Mouse (Mus musculus) ovary, postnatal 36 days (tissue): ENCODE measurements around the gene Chrdl2.

Experiments used
- DNase-seq: peaks from one replicate; pipeline ENCODE4 v3.0.0; 2022; ENCODE audit warnings: low spot score, mixed read lengths

The Chrdl2 gene

GRCm38 (mm10) chr7:99982256-99983242 lies 23.4 kb upstream of the Chrdl2 start:
- no peak for DNase-seq

GRCm38 (mm10) chr7:99988725-99989124 lies 17.2 kb upstream of the Chrdl2 start:
- DNase-seq, result peak; percentile 73

- peak; percentile 25 for DNase-seq
Measured at GRCm38 (mm10) chr7:99989844-99990760, 15.9 kb upstream of the Chrdl2 start.

GRCm38 (mm10) chr7:99990990-99991707 lies 14.8 kb upstream of the Chrdl2 start:
- DNase-seq, result no peak

- no peak for DNase-seq
Measured at GRCm38 (mm10) chr7:99993159-99993558, 12.8 kb upstream of the Chrdl2 start.

GRCm38 (mm10) chr7:99995186-99995585 lies 10.8 kb upstream of the Chrdl2 start:
- no peak for DNase-seq

GRCm38 (mm10) chr7:99998668-99999067 lies 7.3 kb upstream of the Chrdl2 start:
- DNase-seq, result no peak

GRCm38 (mm10) chr7:100003781-100004180 lies 2.2 kb upstream of the Chrdl2 start:
- DNase-seq, result no peak

GRCm38 (mm10) chr7:100006411-100006810 lies 439 bp downstream of the Chrdl2 start:
- no peak for DNase-seq

- no peak for DNase-seq
Measured at GRCm38 (mm10) chr7:100008765-100009164, 2.8 kb downstream of the Chrdl2 start.

- peak; percentile 70 for DNase-seq
Measured at GRCm38 (mm10) chr7:100009640-100010039, 3.7 kb downstream of the Chrdl2 start.

- DNase-seq, result no peak
Measured at GRCm38 (mm10) chr7:100010711-100011110, 4.7 kb downstream of the Chrdl2 start.

- DNase-seq, result no peak
Measured at GRCm38 (mm10) chr7:100012085-100012484, 6.1 kb downstream of the Chrdl2 start.

- DNase-seq, result no peak
Measured at GRCm38 (mm10) chr7:100012515-100012914, 6.5 kb downstream of the Chrdl2 start.

- peak; percentile 68 for DNase-seq
Measured at GRCm38 (mm10) chr7:100014123-100014600, 8.2 kb downstream of the Chrdl2 start.

- DNase-seq, result no peak
Measured at GRCm38 (mm10) chr7:100017056-100017455, 11.1 kb downstream of the Chrdl2 start.

- DNase-seq, result no peak
Measured at GRCm38 (mm10) chr7:100027353-100027752, 21.4 kb downstream of the Chrdl2 start.

GRCm38 (mm10) chr7:100029307-100029706 lies 23.3 kb downstream of the Chrdl2 start:
- no peak for DNase-seq

- DNase-seq, result no peak
Measured at GRCm38 (mm10) chr7:100030996-100031749, 25.2 kb downstream of the Chrdl2 start.

GRCm38 (mm10) chr7:100033672-100034071 lies 27.7 kb downstream of the Chrdl2 start:
- DNase-seq, result no peak
